Mouse (Mus musculus): ENCODE results near the gene 1700001J03Rik. TPM values are rescaled to one million over a fixed set of nuclear protein-coding genes. Genes with fewer than 3 reads are reported as not detected.

1700001J03Rik gene
- polyA plus RNA-seq, 1 experiment from 2014 or later = not detected

DNA sequence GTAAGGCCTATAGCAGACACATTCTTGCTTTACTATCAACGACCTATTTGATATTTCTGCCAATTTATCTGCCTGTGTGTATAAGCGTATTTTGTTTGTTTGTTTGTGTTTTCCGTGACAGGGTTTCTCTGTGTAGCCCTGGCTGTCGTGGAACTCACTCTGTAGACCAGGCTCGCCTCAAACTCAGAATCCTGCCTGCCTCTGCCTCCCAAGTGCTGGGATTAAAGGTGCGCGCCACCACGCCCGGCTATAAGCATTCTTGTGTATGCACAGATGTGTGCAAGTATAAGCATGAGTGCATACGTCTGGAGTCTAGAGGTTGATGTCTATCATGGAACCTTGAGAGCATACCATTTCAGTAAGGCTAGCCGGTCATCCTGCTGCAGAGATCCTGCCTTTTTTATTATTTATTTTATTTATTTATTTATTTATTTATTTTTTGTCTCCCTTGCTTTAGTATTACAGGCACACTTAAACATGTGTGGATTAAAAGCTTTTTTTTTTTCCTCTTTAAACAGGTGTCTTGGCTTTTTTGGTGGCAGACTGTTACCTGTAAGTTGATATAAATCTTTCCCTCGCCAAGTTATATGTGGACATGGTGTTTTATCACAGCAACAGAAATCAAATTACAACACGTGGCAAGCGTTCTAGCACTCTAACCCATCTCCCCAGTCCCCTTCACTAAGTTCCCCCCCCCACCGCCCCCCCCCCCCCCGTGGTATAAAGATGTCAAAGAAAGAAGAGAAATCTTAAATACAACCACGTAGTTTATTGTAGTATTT, 45.0 kb upstream of the 1700001J03Rik start:
- TF ChIP-seq CTCF (IDR thresholded peaks at IDR 0.05; ENCODE audit: low read depth) (no peak), EP300 (IDR thresholded peaks at IDR 0.05; ENCODE audit: low read depth) (no peak)
- ATAC-seq (no peak), DNase-seq (no peak)
- Histone ChIP-seq H3K4me2 (ENCODE audit: low read depth, low read length) (peak overlapping the region; percentile 97), H3K4me1 (ENCODE audit: insufficient read depth) (peaks cover 15% of the 10 kb centered on the region), H3K36me3 (replicated peaks; ENCODE audit: insufficient read depth, low read length) (no peaks in the 10 kb centered on the region), H3K9me3 (ENCODE audit: low read length) (no peaks in the 10 kb centered on the region), H3K27ac (ENCODE audit: low read depth) (peak overlapping the region; percentile 95; the same call in 1 of the 2 replicates), H3K4me3 (ENCODE audit: low read depth, low read length) (peak overlapping the region; percentile 84), H3K27me3 (ENCODE audit: insufficient read depth, low read length) (no peaks in the 10 kb centered on the region), H3K9ac (replicated peaks) (peak overlapping the region; percentile 87)
- WGBS (ENCODE audit: insufficient replicate concordance) = 57% methylated on average over 17 of the region's 17 CpGs

DNA sequence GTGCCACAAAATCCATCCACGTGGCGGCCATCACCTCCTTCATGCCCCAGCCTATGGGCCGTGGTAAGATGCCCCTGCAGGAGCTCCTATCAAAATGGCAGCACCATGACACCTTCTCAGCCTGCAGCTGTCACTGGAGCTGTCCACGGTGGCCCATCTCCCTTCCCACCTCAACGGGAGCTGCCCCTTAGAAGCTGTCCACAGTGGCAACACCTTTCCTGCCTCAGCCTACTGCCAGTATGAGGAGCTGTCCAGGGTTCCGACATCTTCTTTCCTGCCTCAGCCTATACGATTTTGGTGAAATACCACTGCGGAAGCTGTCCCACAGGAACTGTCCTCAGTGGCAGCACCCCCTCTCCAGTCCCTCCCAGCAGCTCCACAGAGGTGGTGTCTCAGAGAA, 42.4 kb upstream of the 1700001J03Rik start:
- H3K36me3 ChIP-seq (replicated peaks; ENCODE audit: insufficient read depth, low read length) = no peaks in the 10 kb centered on the region
- no peaks in the 10 kb centered on the region for H3K9me3 ChIP-seq (ENCODE audit: low read length)
- no peak overlapping the region for H3K27ac ChIP-seq (ENCODE audit: low read depth)
- no peaks in the 10 kb centered on the region for H3K27me3 ChIP-seq (ENCODE audit: insufficient read depth, low read length)
- H3K4me2 ChIP-seq (ENCODE audit: low read depth, low read length) = no peak overlapping the region
- WGBS (ENCODE audit: insufficient replicate concordance) = 84% methylated on average over 8 of the region's 8 CpGs
- DNase-seq (no peak), ATAC-seq (no peak)
- H3K9ac ChIP-seq (replicated peaks) = no peak overlapping the region
- no peak for TF ChIP-seq CTCF (IDR thresholded peaks at IDR 0.05; ENCODE audit: low read depth)
- TF ChIP-seq EP300 (IDR thresholded peaks at IDR 0.05; ENCODE audit: low read depth) = no peak
- no peak overlapping the region for H3K4me3 ChIP-seq (ENCODE audit: low read depth, low read length)
- 0 out of 2 replicates have a peak, but pooled peaks cover 2% of the 10 kb centered on the region for H3K4me1 ChIP-seq (ENCODE audit: insufficient read depth)

DNA sequence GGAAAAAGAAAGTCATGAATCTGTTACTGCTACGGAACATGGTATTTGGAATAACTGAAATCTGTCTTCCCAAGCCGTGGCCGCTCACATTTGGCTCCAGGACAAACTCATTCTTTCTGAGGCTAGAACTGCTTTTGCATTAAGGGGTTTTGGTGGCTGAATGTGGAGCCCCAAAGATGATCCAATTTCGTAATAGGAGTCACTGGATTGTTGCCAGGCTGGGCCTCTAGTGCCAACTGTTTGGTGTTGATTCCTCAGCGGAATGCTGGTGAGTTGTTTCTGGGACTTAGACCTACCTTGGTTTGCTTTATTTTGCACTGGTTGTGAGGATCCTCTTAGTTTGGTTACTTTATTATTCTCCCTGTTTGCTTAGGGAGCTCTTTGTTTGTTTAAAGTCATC, 38.7 kb upstream of the 1700001J03Rik start:
- TF ChIP-seq EP300 (IDR thresholded peaks at IDR 0.05; ENCODE audit: low read depth) (no peak), CTCF (IDR thresholded peaks at IDR 0.05; ENCODE audit: low read depth) (no peak)
- DNase-seq (peak; percentile 49), ATAC-seq (no peak)
- Histone ChIP-seq H3K4me3 (ENCODE audit: low read depth, low read length) (0 out of 2 replicates have a peak overlapping the region, but pooled peaks have one; percentile 13), H3K4me1 (ENCODE audit: insufficient read depth) (peaks cover 18% of the 10 kb centered on the region), H3K36me3 (replicated peaks; ENCODE audit: insufficient read depth, low read length) (no peaks in the 10 kb centered on the region), H3K9me3 (ENCODE audit: low read length) (no peaks in the 10 kb centered on the region), H3K27ac (ENCODE audit: low read depth) (peak overlapping the region; percentile 51), H3K4me2 (ENCODE audit: low read depth, low read length) (peak overlapping the region; percentile 26; the same call in 1 of the 2 replicates), H3K9ac (replicated peaks) (no peak overlapping the region; the same call in 1 of the 2 replicates), H3K27me3 (ENCODE audit: insufficient read depth, low read length) (no peaks in the 10 kb centered on the region)
- WGBS (ENCODE audit: insufficient replicate concordance) = 71% methylated on average over 5 of the region's 5 CpGs

DNA sequence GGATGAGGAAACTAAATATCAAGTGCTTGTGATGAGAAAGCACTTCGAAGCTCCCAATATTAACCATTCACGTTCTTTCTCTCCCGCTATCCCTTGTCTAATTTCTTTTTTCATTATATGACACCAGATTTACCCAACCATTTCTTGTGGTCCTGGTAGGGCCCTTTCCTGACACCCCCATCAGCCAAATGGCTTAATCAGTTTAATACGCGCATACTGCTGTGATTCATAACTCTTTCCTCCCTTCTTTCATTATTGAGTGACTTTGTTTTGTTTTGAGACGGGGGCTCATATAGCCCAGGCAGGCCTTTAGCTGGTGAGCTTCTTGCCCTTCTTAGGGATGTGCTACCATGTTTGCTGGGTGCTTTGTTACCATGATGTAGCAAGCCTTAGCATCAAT, 36.6 kb upstream of the 1700001J03Rik start:
- WGBS (ENCODE audit: insufficient replicate concordance) = 34% methylated on average over 6 of the region's 6 CpGs
- H3K27me3 ChIP-seq (ENCODE audit: insufficient read depth, low read length) = no peaks in the 10 kb centered on the region
- H3K4me1 ChIP-seq (ENCODE audit: insufficient read depth) = peaks cover 18% of the 10 kb centered on the region
- DNase-seq (no peak), ATAC-seq (no peak)
- peaks cover 17% of the 10 kb centered on the region for H3K36me3 ChIP-seq (replicated peaks; ENCODE audit: insufficient read depth, low read length)
- peak overlapping the region; percentile 88 for H3K9ac ChIP-seq (replicated peaks)
- peak overlapping the region; percentile 84 for H3K4me3 ChIP-seq (ENCODE audit: low read depth, low read length)
- H3K9me3 ChIP-seq (ENCODE audit: low read length) = no peaks in the 10 kb centered on the region
- H3K4me2 ChIP-seq (ENCODE audit: low read depth, low read length) = peak overlapping the region; percentile 89
- peak overlapping the region; percentile 100 for H3K27ac ChIP-seq (ENCODE audit: low read depth)
- TF ChIP-seq CTCF (IDR thresholded peaks at IDR 0.05; ENCODE audit: low read depth) (no peak), EP300 (IDR thresholded peaks at IDR 0.05; ENCODE audit: low read depth) (no peak)

- Histone ChIP-seq H3K4me3 (ENCODE audit: low read depth, low read length) (peak within 1 kb of the TSS; percentile 84), H3K4me1 (ENCODE audit: insufficient read depth) (peaks cover 18% of the 10 kb centered on the region), H3K9me3 (ENCODE audit: low read length) (no peaks in the 10 kb centered on the region), H3K27me3 (ENCODE audit: insufficient read depth, low read length) (no peaks in the 10 kb centered on the region), H3K36me3 (replicated peaks; ENCODE audit: insufficient read depth, low read length) (peaks cover 19% of the 10 kb centered on the region), H3K4me2 (ENCODE audit: low read depth, low read length) (peak within 1 kb of the TSS; percentile 89), H3K9ac (replicated peaks) (peak within 1 kb of the TSS; percentile 88), H3K27ac (ENCODE audit: low read depth) (peak within 1 kb of the TSS; percentile 100)
- peak; percentile 99 for ATAC-seq
- under 1% methylated on average over 67 of the region's 67 CpGs for WGBS (ENCODE audit: insufficient replicate concordance)
- peak; percentile 49 for TF ChIP-seq CTCF (IDR thresholded peaks at IDR 0.05; ENCODE audit: low read depth)
- 0 out of 2 replicates have a peak, but pooled peaks have one; percentile 48 for TF ChIP-seq EP300 (IDR thresholded peaks at IDR 0.05; ENCODE audit: low read depth)
- peak; percentile 96 for DNase-seq
Observed at GRCm38 (mm10) chr5:146220879-146221714, 36.0 kb upstream of the 1700001J03Rik start, which contains the start of gene Rnf6. Gene Rnf6 (minus strand): TSS chr5:146221555.

DNA sequence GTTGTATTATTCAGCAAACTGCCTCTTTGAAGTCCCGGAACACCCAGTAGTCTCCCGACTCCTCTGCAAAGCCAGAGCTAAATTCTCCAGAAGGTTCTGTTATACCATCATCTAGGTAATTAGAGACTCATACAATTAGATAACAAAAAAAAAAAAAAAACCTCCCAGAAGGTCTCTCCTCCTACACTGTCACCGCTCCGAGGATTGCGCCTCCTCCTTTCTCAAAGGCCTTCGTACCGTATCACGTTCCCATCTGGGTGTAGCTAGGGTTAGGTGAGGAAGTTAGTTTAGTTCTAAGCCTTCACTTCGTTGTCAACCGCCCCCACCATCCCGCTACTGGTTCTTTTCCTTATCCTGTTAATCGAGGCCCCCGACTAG, 35.4 kb upstream of the 1700001J03Rik start:
- Histone ChIP-seq H3K4me2 (ENCODE audit: low read depth, low read length) (peak overlapping the region; percentile 89), H3K27ac (ENCODE audit: low read depth) (peak overlapping the region; percentile 100), H3K9ac (replicated peaks) (peak overlapping the region; percentile 88), H3K4me3 (ENCODE audit: low read depth, low read length) (peak overlapping the region; percentile 84), H3K9me3 (ENCODE audit: low read length) (no peaks in the 10 kb centered on the region), H3K27me3 (ENCODE audit: insufficient read depth, low read length) (no peaks in the 10 kb centered on the region), H3K4me1 (ENCODE audit: insufficient read depth) (peaks cover 18% of the 10 kb centered on the region), H3K36me3 (replicated peaks; ENCODE audit: insufficient read depth, low read length) (peaks cover 25% of the 10 kb centered on the region)
- WGBS (ENCODE audit: insufficient replicate concordance) = 6% methylated on average over 13 of the region's 13 CpGs
- DNase-seq = no peak
- ATAC-seq = peak; percentile 62
- TF ChIP-seq EP300 (IDR thresholded peaks at IDR 0.05; ENCODE audit: low read depth) (no peak), CTCF (IDR thresholded peaks at IDR 0.05; ENCODE audit: low read depth) (no peak)

All from liver, postnatal 0 days (tissue).